Mouse (Mus musculus): ENCODE results near the gene Acsf2.

DNA sequence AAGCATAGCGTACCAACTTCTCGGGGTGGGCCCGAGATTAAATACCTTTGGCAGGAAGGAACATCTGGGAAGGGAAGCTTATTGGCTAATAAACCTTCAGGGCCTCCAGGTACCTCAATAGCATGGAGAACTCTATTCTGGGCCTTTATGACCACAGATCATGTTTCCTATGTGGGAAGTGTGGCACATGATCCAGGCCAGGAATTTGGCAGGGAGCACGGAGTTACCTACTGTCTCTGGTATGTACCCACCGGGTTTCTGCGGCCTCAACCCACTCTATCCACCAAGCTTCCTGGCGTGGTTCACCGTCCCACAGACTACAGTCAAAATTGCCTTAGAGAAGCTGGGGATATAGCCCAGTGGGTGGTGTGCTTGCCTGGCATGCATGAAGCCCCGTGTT lies 16.6 kb downstream of the Acsf2 start:
- TF ChIP-seq POLR2A (IDR thresholded peaks at IDR 0.05; ENCODE audit: extremely low read depth, insufficient read depth, low read length) (no peak), CTCF (IDR thresholded peaks at IDR 0.05; ENCODE audit: extremely low read depth, insufficient read depth, low read length) (no peak)

Data from cortical plate, adult 2 months (tissue).